Mouse (Mus musculus) midbrain, embryonic 15.5 days (tissue): Measurements from ENCODE around the gene Tmprss9. TPM values are rescaled to one million over a fixed set of nuclear protein-coding genes. Genes with fewer than 3 reads are reported as not detected.
"Not testable (repeated sequence)": the region's sequence is repeated elsewhere in the genome, so short reads cannot be mapped to it uniquely, and the experiment has no call there.

ENCODE experiments used
- ATAC-seq: fragments of 200-750 bp; cut with Nextera tagmentation; replicated peaks from 2 replicates; pipeline ENCODE4 v1.8.0; 2017; ENCODE audit warnings: moderate TSS enrichment
- H3K27ac ChIP-seq: fragments of 300-500 bp; sonication (generic); 2 replicates; pipeline ENCODE4 v1.5.1; 2015; ENCODE audit warnings: mild to moderate bottlenecking, inconsistent platforms
- H3K27me3 ChIP-seq: fragments of 300-500 bp; sonication (generic); replicated peaks from 2 replicates; pipeline ENCODE4 v1.6.1; 2015; ENCODE audit warnings: inconsistent platforms
- H3K36me3 ChIP-seq: fragments of 300-500 bp; sonication (generic); replicated peaks from 2 replicates; pipeline ENCODE4 v1.6.1; 2015; ENCODE audit warnings: inconsistent platforms
- H3K4me1 ChIP-seq: fragments of 300-500 bp; sonication (generic); 2 replicates; pipeline ENCODE4 v1.6.1; 2015; ENCODE audit warnings: inconsistent platforms
- H3K4me2 ChIP-seq: fragments of 300-500 bp; sonication (generic); 2 replicates; pipeline ENCODE4 v1.6.1; 2015; ENCODE audit warnings: inconsistent platforms, mild to moderate bottlenecking, moderate library complexity
- H3K4me3 ChIP-seq: fragments of 300-500 bp; sonication (generic); 2 replicates; pipeline ENCODE4 v1.5.1; 2015; ENCODE audit warnings: mild to moderate bottlenecking, inconsistent platforms
- H3K9ac ChIP-seq: fragments of 300-500 bp; sonication (generic); 2 replicates; pipeline ENCODE4 v1.6.1; 2015; ENCODE audit warnings: mild to moderate bottlenecking, inconsistent platforms
- H3K9me3 ChIP-seq: fragments of 300-500 bp; sonication (generic); 2 replicates; pipeline ENCODE4 v1.6.1; 2016; ENCODE audit warnings: inconsistent platforms
- WGBS: fragments of 180-500 bp; shearing (Covaris S2); methylation state at CpG from one replicate; pipeline ENCODE4 v1.1.7; 2015; ENCODE audit warnings: mixed read lengths; 5-methylcytosine and 5-hydroxymethylcytosine counted together
- polyA plus RNA-seq: library from polyadenylated mRNA; unstranded; fragments of >200 nt; fragmentation: Nextera tagmentation; extraction: Ambion mirVana; gene quantifications from 2 replicates; pipeline ENCODE4 v1.2.1, GENCODE M21; 2015

Gene Tmprss9
- polyA plus RNA-seq: 0.23 and 0.41 TPM in 2 replicates

GRCm38 (mm10) chr10:80871581-80871980 lies at the start of gene Tmprss9:
TSS of gene Tmprss9 (plus strand) at chr10:80871848.
- 30% methylated on average over 9 of the region's 9 CpGs for WGBS
- Histone ChIP-seq H3K27me3 (no peaks in the 10 kb centered on the region), H3K9ac (no peak within 1 kb of the TSS), H3K4me2 (no peak within 1 kb of the TSS), H3K9me3 (no peaks in the 10 kb centered on the region), H3K27ac (no peak within 1 kb of the TSS), H3K4me1 (no peaks in the 10 kb centered on the region), H3K4me3 (no peak within 1 kb of the TSS), H3K36me3 (peaks cover 4% of the 10 kb centered on the region; the same call in 1 of the 2 replicates)
- no peak for ATAC-seq

DNA sequence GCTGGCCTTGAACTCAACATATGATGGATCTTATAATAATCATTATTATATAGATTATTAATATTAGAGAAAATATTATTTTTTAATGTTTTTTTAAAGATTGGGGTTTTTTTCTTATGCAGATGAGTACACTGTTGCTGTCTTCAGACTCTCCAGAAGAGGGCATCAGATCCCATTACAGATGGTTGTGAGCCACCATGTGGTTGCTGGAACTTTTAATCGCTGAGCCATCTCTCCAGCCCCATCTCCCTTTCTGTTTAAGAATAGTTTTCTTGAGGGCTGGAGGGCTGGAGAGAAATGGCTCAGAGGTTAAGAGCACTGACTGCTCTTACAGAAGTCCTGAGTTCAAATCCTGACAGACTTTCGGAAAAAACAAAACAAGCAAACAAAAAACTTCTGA lies 49.7 kb upstream of the Tmprss9 start:
- H3K4me1 ChIP-seq: no peaks in the 10 kb centered on the region
- H3K4me3 ChIP-seq: no peak overlapping the region
- 38% methylated on average over 2 of the region's 2 CpGs for WGBS
- H3K36me3 ChIP-seq: no peaks in the 10 kb centered on the region
- H3K4me2 ChIP-seq: no peak overlapping the region
- no peaks in the 10 kb centered on the region for H3K9me3 ChIP-seq
- H3K9ac ChIP-seq: no peak overlapping the region
- ATAC-seq: no peak
- no peaks in the 10 kb centered on the region for H3K27me3 ChIP-seq
- H3K27ac ChIP-seq: no peak overlapping the region

GRCm38 (mm10) chr10:80822528-80822927 lies 49.1 kb upstream of the Tmprss9 start:
- Histone ChIP-seq H3K27me3 (no peaks in the 10 kb centered on the region), H3K4me1 (peaks cover 2% of the 10 kb centered on the region; the same call in 1 of the 2 replicates), H3K36me3 (no peaks in the 10 kb centered on the region), H3K9ac (no peak overlapping the region), H3K4me3 (no peak overlapping the region), H3K4me2 (no peak overlapping the region), H3K9me3 (no peaks in the 10 kb centered on the region), H3K27ac (no peak overlapping the region)
- no peak for ATAC-seq
- WGBS: 90% methylated on average over 5 of the region's 5 CpGs

- H3K9ac ChIP-seq: no peak overlapping the region
- H3K9me3 ChIP-seq: no peaks in the 10 kb centered on the region
- no peak for ATAC-seq
- peaks cover 10% of the 10 kb centered on the region for H3K4me1 ChIP-seq
- WGBS: 87% methylated on average over 1 of the region's 1 CpGs
- H3K27ac ChIP-seq: no peak overlapping the region
- no peaks in the 10 kb centered on the region for H3K27me3 ChIP-seq
- H3K4me3 ChIP-seq: no peak overlapping the region
- no peaks in the 10 kb centered on the region for H3K36me3 ChIP-seq
- H3K4me2 ChIP-seq: no peak overlapping the region
Measured at GRCm38 (mm10) chr10:80823316-80823715, 48.3 kb upstream of the Tmprss9 start.

DNA sequence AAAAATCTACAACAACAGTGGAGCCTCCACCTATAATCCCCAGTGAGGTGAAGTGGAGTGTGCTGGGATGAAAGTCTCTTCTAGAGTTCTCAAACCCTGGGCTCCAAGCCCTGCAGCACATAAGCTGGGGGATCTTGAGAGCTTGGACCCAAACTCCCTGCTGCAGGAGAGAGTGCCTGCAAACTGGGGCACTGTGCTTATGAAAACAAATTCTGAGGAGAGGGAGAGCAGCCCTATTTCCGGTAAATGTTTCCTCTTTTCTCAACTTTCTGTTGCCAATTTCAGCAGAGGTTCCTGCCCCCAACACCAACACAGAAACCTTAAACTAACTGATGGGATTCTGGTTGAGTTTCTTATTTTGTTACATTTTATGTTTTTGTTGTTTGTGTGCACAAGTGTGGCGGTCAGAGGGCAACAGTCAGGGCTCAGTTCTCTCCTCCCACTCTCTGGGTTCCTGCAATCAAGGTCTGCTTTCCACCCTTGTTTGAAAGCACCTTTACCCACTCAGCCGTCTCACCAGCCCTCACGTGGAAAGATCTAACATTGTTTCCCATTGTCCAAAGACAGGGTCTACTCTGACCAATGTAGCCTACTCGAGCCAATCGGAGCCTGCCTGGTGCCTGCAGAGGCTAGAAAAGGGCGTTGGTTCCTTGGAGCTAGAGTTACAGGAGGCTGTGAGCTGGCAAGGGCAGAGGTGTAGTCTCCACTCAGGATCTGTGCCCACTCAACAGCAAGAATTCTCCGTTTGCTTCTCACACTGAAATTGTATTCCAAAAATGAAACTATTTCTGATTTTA lies 47.6 kb upstream of the Tmprss9 start:
- peaks cover 13% of the 10 kb centered on the region for H3K4me1 ChIP-seq
- no peaks in the 10 kb centered on the region for H3K36me3 ChIP-seq
- H3K4me3 ChIP-seq: no peak overlapping the region
- no peak for ATAC-seq
- H3K9ac ChIP-seq: no peak overlapping the region
- no peaks in the 10 kb centered on the region for H3K27me3 ChIP-seq
- WGBS: 72% methylated on average over 8 of the region's 8 CpGs
- no peak overlapping the region for H3K27ac ChIP-seq
- H3K9me3 ChIP-seq: no peaks in the 10 kb centered on the region
- no peak overlapping the region for H3K4me2 ChIP-seq

GRCm38 (mm10) chr10:80824827-80825226 lies 46.8 kb upstream of the Tmprss9 start:
- Histone ChIP-seq H3K4me1 (peaks cover 21% of the 10 kb centered on the region), H3K4me3 (no peak overlapping the region), H3K9me3 (no peaks in the 10 kb centered on the region), H3K9ac (no peak overlapping the region), H3K27ac (no peak overlapping the region), H3K27me3 (no peaks in the 10 kb centered on the region), H3K36me3 (peaks cover 8% of the 10 kb centered on the region; the same call in 1 of the 2 replicates), H3K4me2 (no peak overlapping the region)
- ATAC-seq: no peak
- 76% methylated on average over 2 of the region's 2 CpGs for WGBS

DNA sequence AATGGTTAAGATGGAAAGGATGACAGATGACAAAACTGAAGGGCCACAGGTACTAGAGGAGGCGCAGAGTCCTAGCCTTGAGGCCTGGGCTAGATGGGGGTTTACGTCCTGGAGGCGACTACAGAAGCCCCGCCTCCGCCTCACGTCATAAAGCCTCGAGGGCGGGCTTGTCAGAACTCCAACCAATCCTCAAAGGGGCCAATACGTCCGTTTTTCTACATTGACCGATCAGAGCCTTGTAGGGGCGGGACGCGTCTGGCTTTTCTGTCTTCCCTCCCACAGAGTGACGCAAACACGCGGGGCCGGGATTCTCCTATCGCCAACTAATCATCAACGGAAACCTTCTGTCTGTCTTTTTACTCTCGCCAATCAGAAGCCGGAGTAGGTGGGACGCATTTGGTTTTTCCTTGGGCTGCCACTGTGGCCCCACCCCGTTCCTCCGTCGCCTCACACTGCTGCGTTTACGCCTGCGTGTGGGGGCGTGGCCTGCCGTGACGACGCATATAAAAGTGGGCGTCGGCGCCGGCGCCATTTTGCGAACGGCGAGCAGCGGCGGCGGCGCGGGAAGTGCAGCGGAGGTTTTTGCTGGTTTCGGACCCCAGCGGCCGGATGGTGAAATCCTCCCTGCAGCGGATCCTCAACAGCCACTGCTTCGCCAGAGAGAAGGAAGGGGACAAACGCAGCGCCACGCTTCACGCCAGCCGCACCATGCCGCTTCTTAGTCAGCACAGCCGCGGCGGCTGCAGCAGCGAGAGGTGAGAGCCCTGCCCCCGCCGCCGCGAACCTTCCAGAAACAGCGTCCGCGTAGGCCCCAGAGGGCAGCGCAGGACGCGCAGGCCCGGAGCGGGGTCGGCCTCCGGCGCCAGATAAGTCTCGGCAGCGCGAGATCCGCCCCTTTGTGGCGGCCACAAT lies 45.2 kb upstream of the Tmprss9 start, which contains the start of gene Oaz1:
TSS of gene Oaz1 (plus strand) at position 506 of the 912 bp plus-strand sequence.
- H3K4me1 ChIP-seq: peaks cover 25% of the 10 kb centered on the region
- H3K4me2 ChIP-seq: peak within 1 kb of the TSS; percentile 71
- no peaks in the 10 kb centered on the region for H3K9me3 ChIP-seq
- WGBS: under 1% methylated on average over 79 of the region's 82 CpGs
- H3K4me3 ChIP-seq: peak within 1 kb of the TSS; percentile 94
- peak within 1 kb of the TSS; percentile 88 for H3K9ac ChIP-seq
- no peaks in the 10 kb centered on the region for H3K27me3 ChIP-seq
- H3K36me3 ChIP-seq: peaks cover 17% of the 10 kb centered on the region; the same call in 1 of the 2 replicates
- H3K27ac ChIP-seq: peak within 1 kb of the TSS; percentile 92
- ATAC-seq: peak; percentile 97

- no peaks in the 10 kb centered on the region for H3K27me3 ChIP-seq
- peak overlapping the region; percentile 88 for H3K9ac ChIP-seq
- ATAC-seq: no peak
- H3K4me3 ChIP-seq: peak overlapping the region; percentile 94
- peak overlapping the region; percentile 92 for H3K27ac ChIP-seq
- WGBS: 7% methylated on average over 29 of the region's 29 CpGs
- peak overlapping the region; percentile 71 for H3K4me2 ChIP-seq
- H3K36me3 ChIP-seq: peaks cover 17% of the 10 kb centered on the region; the same call in 1 of the 2 replicates
- peaks cover 25% of the 10 kb centered on the region for H3K4me1 ChIP-seq
- H3K9me3 ChIP-seq: no peaks in the 10 kb centered on the region
Measured at GRCm38 (mm10) chr10:80827063-80827869, 44.4 kb upstream of the Tmprss9 start.

GRCm38 (mm10) chr10:80827870-80828420 lies 43.7 kb upstream of the Tmprss9 start:
- Histone ChIP-seq H3K4me3 (peak overlapping the region; percentile 94), H3K36me3 (peaks cover 17% of the 10 kb centered on the region; the same call in 1 of the 2 replicates), H3K27ac (no peak overlapping the region), H3K27me3 (no peaks in the 10 kb centered on the region), H3K4me1 (peaks cover 25% of the 10 kb centered on the region), H3K9me3 (no peaks in the 10 kb centered on the region), H3K9ac (peak overlapping the region; percentile 88), H3K4me2 (peak overlapping the region; percentile 71)
- no peak for ATAC-seq
- WGBS: 83% methylated on average over 10 of the region's 10 CpGs

GRCm38 (mm10) chr10:80828587-80828986 lies 43.1 kb upstream of the Tmprss9 start:
- H3K27me3 ChIP-seq, H3K9me3 ChIP-seq, ATAC-seq, H3K27ac ChIP-seq, H3K9ac ChIP-seq: not testable (repeated sequence)
- Histone ChIP-seq H3K36me3 (peaks cover 17% of the 10 kb centered on the region; the same call in 1 of the 2 replicates), H3K4me1 (peaks cover 25% of the 10 kb centered on the region), H3K4me2 (peak overlapping the region; percentile 71), H3K4me3 (peak overlapping the region; percentile 94; the same call in 1 of the 2 replicates)
- WGBS: 91% methylated on average over 9 of the region's 9 CpGs
